Mouse (Mus musculus): ENCODE measurements around the gene Prkca. TPM values are rescaled to one million over a fixed set of nuclear protein-coding genes. Genes with fewer than 3 reads are reported as not detected.

Prkca gene
- total and polyA plus RNA-seq, 3 experiments, result 15.3 to 30.9 (median 19.9) TPM

DNA sequence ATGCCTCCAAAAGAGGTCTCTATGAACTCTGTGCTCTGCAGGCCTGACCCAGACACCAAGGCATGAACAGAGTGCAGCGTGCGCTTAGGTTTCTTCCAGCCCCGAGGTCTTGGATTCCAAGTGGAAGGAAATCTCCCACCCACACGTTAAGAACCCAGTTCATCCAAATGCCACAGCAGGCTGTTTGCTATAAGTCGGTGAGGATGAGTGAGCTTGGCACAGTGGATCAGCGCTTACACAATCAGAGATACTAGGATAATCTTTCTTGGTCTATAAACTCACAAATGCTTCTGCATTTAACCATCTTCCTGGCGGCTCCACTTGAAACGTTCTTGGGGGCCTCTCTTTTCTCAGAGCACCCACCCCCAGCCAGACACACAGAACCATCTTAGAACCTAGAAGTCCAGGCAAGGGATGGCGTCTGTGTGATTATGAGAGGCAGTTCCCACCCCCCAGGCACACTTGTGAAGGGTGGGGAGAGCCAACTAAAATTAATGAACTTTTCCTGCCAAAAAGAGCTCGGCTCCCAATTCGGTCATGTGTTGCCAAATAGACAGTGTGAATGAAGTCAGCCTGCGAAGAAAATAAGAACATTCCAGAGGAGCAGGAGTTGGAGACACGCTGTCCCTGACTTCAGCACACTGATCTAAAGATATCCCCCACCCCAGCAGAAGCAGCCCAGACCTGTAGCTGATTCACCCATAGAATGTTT, 122.4 kb downstream of the Prkca start:
- no peak overlapping the region for H3K4me3 ChIP-seq (ENCODE audit: control insufficient read depth in 1 of 2, insufficient read depth in 1 of 2, low read depth in 2 of 2, low read length in 2 of 2)
- no peak overlapping the region for H3K27ac ChIP-seq (ENCODE audit: control insufficient read depth, low read depth, low read length)
- no peak overlapping the region for H3K9ac ChIP-seq (ENCODE audit: control insufficient read depth, low read depth, low read length, poor library complexity, severe bottlenecking)
- H3K4me1 ChIP-seq (ENCODE audit: control insufficient read depth in 1 of 2, insufficient read depth in 2 of 2, low read length in 2 of 2), result no peaks in the 10 kb centered on the region
- no peaks in the 10 kb centered on the region; a peak in 1 of 4 replicates for H3K36me3 ChIP-seq (ENCODE audit: control insufficient read depth in 1 of 2, insufficient read depth in 2 of 2, low read length in 2 of 2)
- H3K27me3 ChIP-seq (ENCODE audit: control insufficient read depth in 1 of 2, insufficient read depth in 2 of 2, low read length in 2 of 2), result no peaks in the 10 kb centered on the region
- H3K79me2 ChIP-seq (ENCODE audit: control insufficient read depth, insufficient read depth, low read length, poor library complexity), result no peaks in the 10 kb centered on the region
- DNase-seq (ENCODE audit: low read depth, low spot score), result no peak
- TF ChIP-seq MEF2A (IDR thresholded peaks at IDR 0.05; ENCODE audit: extremely low read depth, insufficient replicate concordance, low read depth, low read length, poor library complexity, severe bottlenecking) (no peak), NELFE (IDR thresholded peaks at IDR 0.05; ENCODE audit: low read depth, low read length) (no peak), POLR2A (IDR thresholded peaks at IDR 0.05; ENCODE audit: control insufficient read depth in 1 of 2, insufficient read depth in 1 of 2, low read depth in 1 of 2, low read length in 2 of 2, poor library complexity in 1 of 2) (no peak), RAD21 (IDR thresholded peaks at IDR 0.05; ENCODE audit: low read depth, low read length) (no peak), NRF1 (IDR thresholded peaks at IDR 0.05; ENCODE audit: insufficient read depth, low read depth, low read length, poor library complexity, severe bottlenecking) (no peak), JUND (IDR thresholded peaks at IDR 0.05; ENCODE audit: low read depth, low read length) (no peak)
- H3K9me3 ChIP-seq (replicated peaks; ENCODE audit: insufficient read depth, low read length), result no peaks in the 10 kb centered on the region

- no peak overlapping the region for H3K27ac ChIP-seq (ENCODE audit: control insufficient read depth, low read depth, low read length)
- no peaks in the 10 kb centered on the region for H3K9me3 ChIP-seq (replicated peaks; ENCODE audit: insufficient read depth, low read length)
- no peak overlapping the region for H3K9ac ChIP-seq (ENCODE audit: control insufficient read depth, low read depth, low read length, poor library complexity, severe bottlenecking)
- no peak for DNase-seq (ENCODE audit: low read depth, low spot score)
- no peaks in the 10 kb centered on the region for H3K4me1 ChIP-seq (ENCODE audit: control insufficient read depth in 1 of 2, insufficient read depth in 2 of 2, low read length in 2 of 2)
- H3K4me3 ChIP-seq (ENCODE audit: control insufficient read depth in 1 of 2, insufficient read depth in 1 of 2, low read depth in 2 of 2, low read length in 2 of 2), result no peak overlapping the region
- no peaks in the 10 kb centered on the region for H3K79me2 ChIP-seq (ENCODE audit: control insufficient read depth, insufficient read depth, low read length, poor library complexity)
- H3K27me3 ChIP-seq (ENCODE audit: control insufficient read depth in 1 of 2, insufficient read depth in 2 of 2, low read length in 2 of 2), result no peaks in the 10 kb centered on the region
- no peak for TF ChIP-seq MYB (IDR thresholded peaks at IDR 0.05; ENCODE audit: low read depth, low read length)
- peak; percentile 46; the same call in 1 of the 2 replicates for TF ChIP-seq MAFK (IDR thresholded peaks at IDR 0.05; ENCODE audit: borderline replicate concordance, low read depth, low read length)
- TF ChIP-seq TBP (IDR thresholded peaks at IDR 0.05; ENCODE audit: low read depth, low read length), result no peak
- H3K36me3 ChIP-seq (ENCODE audit: control insufficient read depth in 1 of 2, insufficient read depth in 2 of 2, low read length in 2 of 2), result no peaks in the 10 kb centered on the region; a peak in 1 of 4 replicates
Observed at GRCm38 (mm10) chr11:108220605-108221004, 123.1 kb downstream of the Prkca start.

DNA sequence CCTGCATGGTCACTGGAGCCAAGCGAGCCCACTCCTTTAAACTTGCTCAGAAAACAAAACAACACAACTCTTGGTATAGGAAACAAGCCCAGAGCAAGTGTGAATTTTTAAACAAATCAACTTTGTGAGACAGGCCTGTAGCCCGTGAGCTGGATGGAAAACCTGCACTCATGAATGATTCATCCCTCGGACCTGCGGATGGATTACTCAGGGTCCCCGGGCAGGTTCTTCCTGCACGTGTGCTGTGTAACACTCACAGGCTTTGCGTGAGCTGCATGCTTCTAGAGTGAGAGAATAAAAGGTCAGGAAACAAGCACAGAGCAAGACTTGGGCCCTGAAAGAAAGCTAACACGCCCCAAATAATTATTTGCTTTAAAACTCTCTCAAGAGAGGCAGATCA, 126.7 kb downstream of the Prkca start:
- no peak overlapping the region for H3K27ac ChIP-seq (ENCODE audit: control insufficient read depth, low read depth, low read length)
- no peaks in the 10 kb centered on the region for H3K9me3 ChIP-seq (replicated peaks; ENCODE audit: insufficient read depth, low read length)
- no peaks in the 10 kb centered on the region for H3K27me3 ChIP-seq (ENCODE audit: control insufficient read depth in 1 of 2, insufficient read depth in 2 of 2, low read length in 2 of 2)
- H3K36me3 ChIP-seq (ENCODE audit: control insufficient read depth in 1 of 2, insufficient read depth in 2 of 2, low read length in 2 of 2), result no peaks in the 10 kb centered on the region; a peak in 1 of 4 replicates
- TF ChIP-seq POLR2A (IDR thresholded peaks at IDR 0.05; ENCODE audit: control insufficient read depth in 1 of 2, insufficient read depth in 1 of 2, low read depth in 1 of 2, low read length in 2 of 2, poor library complexity in 1 of 2) (no peak), MAFK (IDR thresholded peaks at IDR 0.05; ENCODE audit: borderline replicate concordance, low read depth, low read length) (no peak), GATA1 (IDR thresholded peaks at IDR 0.05; ENCODE audit: low read depth, low read length) (no peak), POLR2AphosphoS2 (IDR thresholded peaks at IDR 0.05; ENCODE audit: low read length) (no peak), MEF2A (IDR thresholded peaks at IDR 0.05; ENCODE audit: extremely low read depth, insufficient replicate concordance, low read depth, low read length, poor library complexity, severe bottlenecking) (no peak), EP300 (IDR thresholded peaks at IDR 0.05; ENCODE audit: low read depth in 1 of 2, low read length in 2 of 2) (no peak), RCOR1 (IDR thresholded peaks at IDR 0.05; ENCODE audit: low read depth, low read length) (no peak), ZC3H11A (IDR thresholded peaks at IDR 0.05; ENCODE audit: low read depth, low read length) (no peak), MYC (IDR thresholded peaks at IDR 0.05; ENCODE audit: low read depth, low read length) (no peak)
- no peak for DNase-seq (ENCODE audit: low read depth, low spot score)
- H3K79me2 ChIP-seq (ENCODE audit: control insufficient read depth, insufficient read depth, low read length, poor library complexity), result no peaks in the 10 kb centered on the region
- H3K4me3 ChIP-seq (ENCODE audit: control insufficient read depth in 1 of 2, insufficient read depth in 1 of 2, low read depth in 2 of 2, low read length in 2 of 2), result no peak overlapping the region
- no peak overlapping the region for H3K9ac ChIP-seq (ENCODE audit: control insufficient read depth, low read depth, low read length, poor library complexity, severe bottlenecking)
- H3K4me1 ChIP-seq (ENCODE audit: control insufficient read depth in 1 of 2, insufficient read depth in 2 of 2, low read length in 2 of 2), result no peaks in the 10 kb centered on the region

All from MEL (cell line).